In the genomic region with DNA sequence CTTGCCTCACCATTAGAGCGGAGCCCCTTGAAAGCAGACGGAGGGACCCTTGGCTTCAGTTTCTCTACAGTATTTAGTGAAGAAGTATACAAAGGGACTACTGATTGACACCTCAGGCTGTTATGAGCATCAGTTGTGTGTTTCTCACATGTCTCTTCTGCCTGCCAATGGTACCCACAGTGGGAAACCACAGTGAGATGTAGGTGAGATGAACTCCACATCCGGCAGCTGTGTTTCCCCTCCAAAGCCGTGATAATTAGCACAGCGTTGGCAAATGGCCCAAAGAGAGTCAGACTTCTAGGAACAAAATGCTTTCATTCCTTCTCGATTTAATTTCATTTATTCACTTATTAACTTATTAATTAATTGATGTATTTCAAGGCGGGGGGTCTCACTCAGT, we compare ENCODE assay signal across 24 mouse cellular contexts. TPM values are rescaled to one million over a fixed set of nuclear protein-coding genes. Genes with fewer than 3 reads are reported as not detected.
DNase-seq lines count a peak whose midpoint lies in the region; ATAC-seq and TF ChIP-seq lines count a peak whose summit lies in the region.
"Had no signal": no experiment of that assay in that cellular context is flagged by ENCODE, and none has a peak within 500 bp of the region (broad histone marks: within the 10 kb centered on the region; RNA-seq: fewer than 3 reads in every experiment).

No protein-coding gene starts in this region.

- peak; percentile 28 to 43 for DNase-seq in thymus, adult 18-20 months
- peak; percentile 64 for DNase-seq in thymus, postnatal 4 days
- DNase-seq in stomach, postnatal 0 days (ENCODE audit: low spot score) = no peak
- no peak for DNase-seq in layer of hippocampus, adult 8-10 months (ENCODE audit: low spot score in 2 of 2)
- DNase-seq in neural tube, embryonic 10.5 days (ENCODE audit: extremely low spot score, low spot score) = no peak
- DNase-seq: adrenal gland, adult 8-10 months; cerebellum, adult 9-11 months; embryo, embryonic 11 days; gastrocnemius, postnatal 10 days; heart, adult 11 months; heart, postnatal 14 days; kidney, adult 18-20 months; kidney, postnatal 14 days; lung, adult 18-20 months; lung, postnatal 14 days had no signal

- peaks cover 38% of the 10 kb centered on the region for H3K4me1 ChIP-seq in forebrain, embryonic 13.5 days
- peaks cover 21% of the 10 kb centered on the region for H3K4me1 ChIP-seq in forebrain, embryonic 15.5 days
- no peaks in the 10 kb centered on the region for H3K4me1 ChIP-seq in stomach, postnatal 0 days (replicated peaks; ENCODE audit: control insufficient read depth, insufficient read depth)

- peak overlapping the region; percentile 25; the same call in 1 of the 2 replicates for H3K27ac ChIP-seq in forebrain, embryonic 13.5 days
- no peak overlapping the region for H3K27ac ChIP-seq in forebrain, embryonic 15.5 days (replicated peaks)
- H3K27ac ChIP-seq in stomach, postnatal 0 days (replicated peaks) = no peak overlapping the region
- H3K27ac ChIP-seq: hindbrain, embryonic 15.5 days; midbrain, embryonic 15.5 days had no signal

- TF ChIP-seq EP300 in stomach, postnatal 0 days (optimal IDR thresholded peaks at IDR 0.05) = no peak

- H3K4me3 ChIP-seq in forebrain, embryonic 13.5 days = no peak overlapping the region
- no peak overlapping the region for H3K4me3 ChIP-seq in forebrain, embryonic 15.5 days
- no peak overlapping the region for H3K4me3 ChIP-seq in stomach, postnatal 0 days (ENCODE audit: low read depth, low read length)
- H3K4me3 ChIP-seq: heart, embryonic 12.5 days; hindbrain, embryonic 15.5 days; midbrain, embryonic 15.5 days; myocyte had no signal

- 54% methylated on average over 7 of the region's 7 CpGs for WGBS in forebrain, embryonic 13.5 days
- 41% methylated on average over 7 of the region's 7 CpGs for WGBS in forebrain, embryonic 15.5 days
- 78% methylated on average over 7 of the region's 7 CpGs for WGBS in stomach, postnatal 0 days

- ATAC-seq in forebrain, embryonic 13.5 days = no peak
- no peak for ATAC-seq in forebrain, embryonic 15.5 days (replicated peaks)
- peak; percentile 54 to 62 for ATAC-seq in hematopoietic stem cell, adult 5-6 weeks (replicated peaks in 1 of 2; ENCODE audit: insufficient read depth in 1 of 2, low FRiP score in 2 of 2, low TSS enrichment in 1 of 2, low read depth in 1 of 2, poor library complexity in 2 of 2, severe bottlenecking in 2 of 2)
- no peak for ATAC-seq in stomach, postnatal 0 days (ENCODE audit: low FRiP score, low TSS enrichment)
- ATAC-seq: midbrain, embryonic 15.5 days had no signal

- H3K9me3 ChIP-seq in forebrain, embryonic 13.5 days (replicated peaks) = no peaks in the 10 kb centered on the region
- H3K9me3 ChIP-seq in forebrain, embryonic 15.5 days = no peaks in the 10 kb centered on the region
- H3K9me3 ChIP-seq in stomach, postnatal 0 days (ENCODE audit: control insufficient read depth, low read length) = no peaks in the 10 kb centered on the region
- H3K9me3 ChIP-seq: heart, embryonic 12.5 days; hindbrain, embryonic 15.5 days; midbrain, embryonic 15.5 days had no signal

- H3K9ac ChIP-seq in forebrain, embryonic 13.5 days = no peak overlapping the region
- H3K9ac ChIP-seq in forebrain, embryonic 15.5 days (replicated peaks) = no peak overlapping the region
- no peak overlapping the region for H3K9ac ChIP-seq in stomach, postnatal 0 days (ENCODE audit: low read length)
- H3K9ac ChIP-seq: heart, embryonic 12.5 days; hindbrain, embryonic 15.5 days; midbrain, embryonic 15.5 days had no signal

- no peaks in the 10 kb centered on the region; the same call in none of the 2 replicates for H3K27me3 ChIP-seq in forebrain, embryonic 13.5 days
- no peaks in the 10 kb centered on the region for H3K27me3 ChIP-seq in forebrain, embryonic 15.5 days
- no peaks in the 10 kb centered on the region for H3K27me3 ChIP-seq in stomach, postnatal 0 days (ENCODE audit: control insufficient read depth, insufficient read depth, low read length)
- H3K27me3 ChIP-seq: hindbrain, embryonic 15.5 days; midbrain, embryonic 15.5 days had no signal

- H3K36me3 ChIP-seq in forebrain, embryonic 13.5 days (ENCODE audit: poor library complexity, severe bottlenecking) = no peaks in the 10 kb centered on the region
- no peaks in the 10 kb centered on the region for H3K36me3 ChIP-seq in forebrain, embryonic 15.5 days
- no peaks in the 10 kb centered on the region for H3K36me3 ChIP-seq in stomach, postnatal 0 days (ENCODE audit: control insufficient read depth, insufficient read depth, low read length)
- H3K36me3 ChIP-seq: heart, embryonic 12.5 days; hindbrain, embryonic 15.5 days; midbrain, embryonic 15.5 days had no signal

- no peak for TF ChIP-seq CTCF in stomach, postnatal 0 days (IDR thresholded peaks at IDR 0.05; ENCODE audit: low read depth)

- H3K4me2 ChIP-seq in forebrain, embryonic 13.5 days = no peak overlapping the region
- no peak overlapping the region for H3K4me2 ChIP-seq in forebrain, embryonic 15.5 days (replicated peaks)
- no peak overlapping the region for H3K4me2 ChIP-seq in stomach, postnatal 0 days (replicated peaks; ENCODE audit: low read depth)
- H3K4me2 ChIP-seq: heart, embryonic 12.5 days; hindbrain, embryonic 15.5 days; liver, embryonic 11.5 days; midbrain, embryonic 15.5 days had no signal

RNA-seq across cellular contexts. Expression of gene Nrsn2, which starts 4.3 kb away (rescaled TPM):
- 11.8 and 16.4 TPM in 2 replicates for polyA plus RNA-seq in forebrain, embryonic 13.5 days (2015; fragmentation: Nextera tagmentation; extraction: Ambion mirVana)
- polyA plus RNA-seq in forebrain, embryonic 15.5 days (2015; fragmentation: Nextera tagmentation; extraction: Ambion mirVana) = 13.5 and 13.6 TPM in 2 replicates
- total RNA-seq in hematopoietic stem cell, adult 5-6 weeks (2017) = not detected in 2 replicates
- polyA plus RNA-seq in stomach, postnatal 0 days (2015; fragmentation: Nextera tagmentation; extraction: Ambion mirVana) = 1.1 and 1.5 TPM in 2 replicates
- total RNA-seq in layer of hippocampus, adult 8-10 months (2022) = 100 to 1,000 TPM in 2 of 4 experiments, 10 to 100 TPM in 2; 90.3 to 104 (median 96.4) TPM
- total RNA-seq: heart, postnatal 14 days; megakaryocyte-erythroid progenitor cell, adult 5-6 weeks had no signal
- polyA plus RNA-seq: myocyte had no signal

RNA-seq across cellular contexts. Expression of gene Sox12, which starts 25.8 kb away (rescaled TPM):
- 15.8 and 17.6 TPM in 2 replicates for polyA plus RNA-seq in forebrain, embryonic 13.5 days (2015; fragmentation: Nextera tagmentation; extraction: Ambion mirVana)
- 17.7 and 18.3 TPM in 2 replicates for polyA plus RNA-seq in forebrain, embryonic 15.5 days (2015; fragmentation: Nextera tagmentation; extraction: Ambion mirVana)
- 1.9 and 3.9 TPM in 2 replicates for total RNA-seq in hematopoietic stem cell, adult 5-6 weeks (2017)
- polyA plus RNA-seq in stomach, postnatal 0 days (2015; fragmentation: Nextera tagmentation; extraction: Ambion mirVana) = 2.7 and 3.0 TPM in 2 replicates
- 10 to 100 TPM; 13.7 to 17.3 (median 16.5) TPM for total RNA-seq in layer of hippocampus, adult 8-10 months (2022)

RNA-seq across cellular contexts. Expression of gene Trib3, which starts 28.3 kb away (rescaled TPM):
- 0.79 and 0.97 TPM in 2 replicates for polyA plus RNA-seq in forebrain, embryonic 13.5 days (2015; fragmentation: Nextera tagmentation; extraction: Ambion mirVana)
- polyA plus RNA-seq in forebrain, embryonic 15.5 days (2015; fragmentation: Nextera tagmentation; extraction: Ambion mirVana) = 0.55 and 0.85 TPM in 2 replicates
- 1.7 and 3.0 TPM in 2 replicates for total RNA-seq in hematopoietic stem cell, adult 5-6 weeks (2017)
- 2.9 and 3.9 TPM in 2 replicates for polyA plus RNA-seq in stomach, postnatal 0 days (2015; fragmentation: Nextera tagmentation; extraction: Ambion mirVana)
- total RNA-seq in layer of hippocampus, adult 8-10 months (2022) = 1 to 10 TPM; 1.2 to 2.4 (median 1.4) TPM

RNA-seq across cellular contexts. Expression of gene Rbck1, which starts 39.7 kb away (rescaled TPM):
- 88.4 and 97.6 TPM in 2 replicates for polyA plus RNA-seq in forebrain, embryonic 13.5 days (2015; fragmentation: Nextera tagmentation; extraction: Ambion mirVana)
- 102 and 105 TPM in 2 replicates for polyA plus RNA-seq in forebrain, embryonic 15.5 days (2015; fragmentation: Nextera tagmentation; extraction: Ambion mirVana)
- total RNA-seq in hematopoietic stem cell, adult 5-6 weeks (2017) = 63.9 and 70.2 TPM in 2 replicates
- polyA plus RNA-seq in stomach, postnatal 0 days (2015; fragmentation: Nextera tagmentation; extraction: Ambion mirVana) = 49.8 and 53.6 TPM in 2 replicates
- total RNA-seq in layer of hippocampus, adult 8-10 months (2022) = 100 to 1,000 TPM; 108 to 121 (median 111) TPM

RNA-seq across cellular contexts. Expression of gene Zcchc3, which starts 42.7 kb away (rescaled TPM):
- polyA plus RNA-seq in forebrain, embryonic 13.5 days (2015; fragmentation: Nextera tagmentation; extraction: Ambion mirVana) = 25.3 and 25.9 TPM in 2 replicates
- polyA plus RNA-seq in forebrain, embryonic 15.5 days (2015; fragmentation: Nextera tagmentation; extraction: Ambion mirVana) = 18.7 TPM in 2 replicates
- 5.8 and 5.9 TPM in 2 replicates for total RNA-seq in hematopoietic stem cell, adult 5-6 weeks (2017)
- 14.8 and 15.6 TPM in 2 replicates for polyA plus RNA-seq in stomach, postnatal 0 days (2015; fragmentation: Nextera tagmentation; extraction: Ambion mirVana)
- 10 to 100 TPM in 2 of 4 experiments, 1 to 10 TPM in 2; 9.1 to 10.4 (median 9.9) TPM for total RNA-seq in layer of hippocampus, adult 8-10 months (2022)
- polyA plus RNA-seq: myocyte had no signal

Comparison
In these comparisons a context has a peak if more than half of its experiments do, and no peak if none do; other contexts are left out.
1. ATAC-seq: peak in hematopoietic stem cell, adult 5-6 weeks (2 of 2); none in forebrain, embryonic 13.5 days (single experiment), forebrain, embryonic 15.5 days (single experiment) and stomach, postnatal 0 days (single experiment).
2. DNase-seq: peak in thymus, adult 18-20 months (2 of 2) and thymus, postnatal 4 days (single experiment); none in stomach, postnatal 0 days (single experiment), layer of hippocampus, adult 8-10 months (0 of 2) and neural tube, embryonic 10.5 days (single experiment).